Mouse (Mus musculus) kidney, adult 8-10 months (tissue): Measurements from ENCODE around the gene Dnase2a.

ENCODE experiments used
- DNase-seq, 2 experiments: peaks; one replicate each; pipeline ENCODE4 v3.0.0; 2022

The Dnase2a gene

DNA sequence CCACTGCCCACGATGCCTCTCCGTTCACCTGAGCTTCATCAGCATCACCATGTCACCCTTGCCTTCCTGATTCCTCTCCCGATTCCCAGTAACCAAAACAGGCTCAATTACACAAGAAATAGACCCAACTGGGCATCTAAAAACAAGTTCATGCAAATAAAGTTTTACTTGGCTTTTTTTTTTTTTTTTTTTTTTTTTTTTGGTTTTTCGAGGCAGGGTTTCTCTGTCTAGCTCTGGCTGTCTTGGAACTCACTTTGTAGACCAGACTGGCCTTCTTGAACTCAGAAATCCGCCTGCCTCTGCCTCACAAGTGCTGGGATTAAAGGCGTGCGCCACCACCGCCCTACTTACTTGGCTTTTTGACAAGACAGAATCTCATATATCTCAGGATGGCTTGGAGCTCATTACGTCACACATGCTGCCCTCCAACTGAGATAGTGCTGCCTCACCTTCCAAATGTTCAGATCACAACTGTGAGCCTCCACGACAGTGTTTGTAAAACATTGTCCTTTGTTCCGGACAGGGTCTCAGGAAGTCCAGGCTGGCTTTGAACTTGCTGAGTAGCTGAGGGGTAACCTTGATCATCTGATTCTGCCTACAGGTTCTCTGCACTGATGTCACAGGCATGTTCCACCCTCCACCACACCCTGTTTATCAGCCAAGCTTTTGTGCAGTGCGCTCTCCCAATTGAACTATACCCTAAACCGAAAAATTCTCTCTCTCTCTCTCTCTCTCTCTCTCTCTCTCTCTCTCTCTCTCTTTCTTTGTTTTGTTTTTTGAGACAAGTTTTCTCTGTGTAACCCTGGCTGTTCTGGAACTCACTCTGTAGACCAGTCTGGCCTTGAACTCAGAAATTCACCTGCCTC lies 29.5 kb downstream of the Dnase2a start:
- no peak for DNase-seq

DNA sequence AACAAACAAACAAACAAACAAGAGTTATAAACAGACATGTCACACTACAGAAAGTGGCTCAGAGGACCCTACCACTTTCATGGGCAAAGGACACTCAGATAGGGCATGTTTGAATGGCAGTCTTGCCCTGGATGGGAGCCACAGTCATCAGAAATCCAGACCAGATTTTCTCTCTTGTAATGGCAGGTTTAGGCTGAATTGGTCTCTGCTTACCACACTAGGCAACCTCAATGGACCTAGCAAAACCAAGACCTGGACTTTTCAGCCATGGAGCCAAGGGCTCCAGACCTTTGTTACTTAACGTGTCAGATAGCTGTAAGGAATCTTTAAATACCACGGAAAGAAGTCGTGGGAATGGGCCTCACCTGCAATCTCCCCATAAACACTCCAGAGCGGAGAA lies 35.3 kb downstream of the Dnase2a start:
- no peak for DNase-seq

DNA sequence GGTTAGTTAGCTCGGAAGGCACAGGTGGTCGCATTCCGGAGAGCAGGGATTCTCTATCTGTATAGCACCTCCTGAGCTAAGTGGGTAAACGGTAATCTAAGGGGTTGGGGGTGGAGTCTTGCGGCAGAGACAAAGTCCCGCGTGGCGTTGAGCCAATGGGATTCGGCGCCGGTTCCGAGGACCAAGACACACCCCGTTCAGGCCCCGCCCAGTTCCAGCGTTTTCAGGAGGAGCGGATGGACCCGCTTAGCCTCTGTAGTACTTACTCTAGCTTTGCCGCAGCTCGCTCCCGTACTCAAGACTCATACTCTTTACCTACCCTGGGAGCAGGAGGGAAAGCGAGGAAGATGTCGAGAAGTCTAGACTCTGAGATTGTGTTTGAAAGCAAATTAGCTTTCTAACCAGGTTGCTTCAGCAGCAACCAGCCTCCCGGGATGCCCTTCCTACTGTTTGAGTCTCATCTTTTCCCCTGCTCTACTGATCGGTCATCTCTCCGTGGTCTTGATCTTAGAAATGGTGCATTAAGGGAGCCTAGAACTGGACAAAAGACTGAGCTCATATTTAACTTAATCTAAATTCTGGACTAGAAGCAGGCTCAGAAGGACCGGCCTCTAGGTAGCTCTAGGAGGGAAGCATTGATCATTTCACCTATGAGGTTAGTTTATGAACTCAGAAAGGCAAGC lies 36.3 kb downstream of the Dnase2a start:
- peak in 1 of 2 experiments; percentile 28 for DNase-seq

DNA sequence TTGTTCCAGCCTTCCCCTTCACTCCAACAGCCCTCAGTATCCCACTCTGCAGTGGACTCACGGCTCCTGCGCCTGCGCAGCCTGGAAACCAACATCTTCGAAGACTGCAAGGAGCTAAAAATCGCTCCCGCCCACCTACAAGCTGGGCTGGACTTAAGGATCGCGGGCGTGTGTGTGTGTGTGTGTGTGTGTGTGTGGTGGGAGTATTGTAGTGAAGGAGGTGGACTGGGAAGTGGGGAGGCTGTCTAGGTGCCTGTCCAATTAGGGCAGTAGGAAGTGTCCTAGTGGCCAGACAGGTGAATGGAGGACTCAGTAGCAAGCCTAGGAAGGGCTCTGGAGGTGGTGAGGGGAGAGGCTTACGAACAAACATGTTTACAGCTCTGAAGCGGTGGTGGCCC lies 36.9 kb downstream of the Dnase2a start:
- no peak for DNase-seq

DNA sequence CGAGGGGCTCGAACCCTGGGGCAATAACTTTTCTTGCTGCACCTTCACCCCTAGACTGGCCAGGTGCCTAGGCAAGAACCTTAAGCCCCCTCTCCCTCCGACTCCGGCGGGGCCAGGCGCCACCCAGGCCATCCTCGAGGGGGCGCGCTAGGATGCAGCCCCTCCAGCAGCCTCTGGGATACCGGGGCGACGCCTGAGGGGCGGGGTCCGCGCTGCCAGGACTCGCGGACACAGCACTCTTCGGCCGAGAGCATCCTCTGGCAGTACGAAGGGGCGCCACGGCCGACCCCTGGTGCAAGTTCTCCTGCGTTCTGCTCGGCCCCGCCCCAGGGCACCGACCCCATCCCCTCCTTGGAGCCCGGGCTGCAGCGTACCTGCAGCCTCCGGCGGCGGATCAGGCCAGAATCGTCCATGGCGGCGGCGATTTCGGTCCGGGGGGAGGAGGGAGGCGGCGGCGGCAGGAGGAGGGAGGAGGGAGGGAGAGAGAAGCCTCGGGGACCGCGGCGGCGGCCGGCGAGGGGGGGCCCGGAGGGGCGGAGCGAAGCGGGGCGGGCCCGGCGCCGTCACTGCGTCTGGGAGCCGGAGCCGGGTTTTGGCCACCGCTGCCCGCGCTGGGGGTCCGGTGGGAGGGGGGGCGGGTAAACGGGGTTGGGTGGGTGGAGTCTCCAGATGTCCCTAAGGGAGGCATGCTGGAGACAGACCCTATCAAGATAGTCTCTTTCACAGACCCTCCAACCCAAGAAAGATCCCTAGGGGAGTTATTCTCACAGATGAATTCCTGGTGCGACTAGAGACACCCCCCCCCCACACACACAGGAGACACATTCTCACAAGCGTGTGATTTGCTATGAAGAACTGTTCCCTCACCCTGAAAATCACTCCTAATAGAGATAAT lies 37.5 kb downstream of the Dnase2a start:
- DNase-seq: no peak

DNA sequence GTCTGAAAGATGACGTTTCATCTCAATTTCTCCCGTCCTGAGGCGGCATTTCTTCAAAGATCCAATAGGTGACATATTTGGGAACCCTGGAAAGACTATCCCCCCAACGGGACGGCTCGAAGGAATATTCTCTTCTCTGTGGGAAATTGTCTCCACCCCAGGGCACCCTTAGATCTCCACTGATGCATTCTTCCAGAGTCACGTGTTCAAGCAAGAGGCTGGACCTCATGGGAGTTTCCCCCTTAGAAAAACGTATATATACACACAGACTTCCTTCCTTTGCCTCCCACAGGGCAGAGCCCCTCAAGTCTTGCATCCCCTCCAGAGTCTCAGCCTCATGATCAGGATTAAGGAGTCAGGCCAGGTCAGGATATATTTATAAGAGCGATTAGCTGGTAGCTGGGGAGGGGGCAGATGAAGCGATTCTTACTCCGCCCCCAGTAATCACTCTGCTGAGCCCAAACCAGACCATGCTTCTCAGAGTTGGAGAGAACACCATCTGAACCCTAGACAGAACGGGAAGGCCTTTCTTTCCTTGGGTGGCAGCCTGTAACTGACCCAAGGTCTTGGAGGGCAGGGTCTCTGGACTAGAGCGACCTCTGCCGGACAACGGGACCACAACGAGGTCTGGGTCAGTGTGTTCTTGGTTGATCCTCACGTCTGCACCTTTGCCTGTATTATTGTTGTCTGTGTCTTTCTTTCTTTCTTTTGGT lies 38.3 kb downstream of the Dnase2a start, which contains the start of gene Rtbdn:
Gene Rtbdn (plus strand): TSS at position 464 of the 713 bp plus-strand sequence.
- DNase-seq: no peak

DNA sequence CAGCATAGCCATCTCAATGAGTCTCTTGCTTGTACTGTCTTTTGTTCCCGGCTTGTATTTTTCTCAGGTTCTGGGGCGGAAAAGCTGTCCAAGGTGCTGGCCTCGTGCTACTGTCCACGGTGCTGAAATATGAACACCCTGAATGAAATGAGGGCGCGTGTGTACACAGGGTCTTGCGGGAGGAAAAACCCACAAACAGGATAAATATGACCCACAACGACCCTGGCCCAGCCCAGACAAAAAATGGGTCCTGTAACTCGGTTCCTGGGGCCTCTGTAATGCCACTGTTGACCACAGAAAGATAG lies 38.8 kb downstream of the Dnase2a start:
- DNase-seq: peak in 1 of 2 experiments; percentile 54

DNA sequence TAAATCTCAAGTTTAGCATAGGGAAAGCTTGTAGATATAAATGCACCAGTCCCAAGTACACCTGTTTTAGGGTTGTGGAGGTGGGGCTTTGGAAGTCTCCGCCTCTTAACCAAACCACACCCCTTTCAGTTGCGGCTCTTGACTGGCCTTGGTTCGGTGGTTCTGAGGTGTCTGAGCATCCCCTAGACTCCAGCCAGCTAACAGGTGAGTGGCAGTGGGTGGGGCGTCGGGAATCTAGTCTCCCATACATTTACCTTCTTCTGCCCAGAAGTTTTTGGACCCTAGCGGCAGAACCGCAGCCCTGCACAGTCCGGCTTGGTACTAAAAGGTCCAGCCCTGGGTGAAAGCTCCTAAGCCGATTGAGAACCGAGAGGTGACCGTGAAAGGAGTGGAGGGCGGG lies 41.4 kb downstream of the Dnase2a start:
- no peak for DNase-seq

DNA sequence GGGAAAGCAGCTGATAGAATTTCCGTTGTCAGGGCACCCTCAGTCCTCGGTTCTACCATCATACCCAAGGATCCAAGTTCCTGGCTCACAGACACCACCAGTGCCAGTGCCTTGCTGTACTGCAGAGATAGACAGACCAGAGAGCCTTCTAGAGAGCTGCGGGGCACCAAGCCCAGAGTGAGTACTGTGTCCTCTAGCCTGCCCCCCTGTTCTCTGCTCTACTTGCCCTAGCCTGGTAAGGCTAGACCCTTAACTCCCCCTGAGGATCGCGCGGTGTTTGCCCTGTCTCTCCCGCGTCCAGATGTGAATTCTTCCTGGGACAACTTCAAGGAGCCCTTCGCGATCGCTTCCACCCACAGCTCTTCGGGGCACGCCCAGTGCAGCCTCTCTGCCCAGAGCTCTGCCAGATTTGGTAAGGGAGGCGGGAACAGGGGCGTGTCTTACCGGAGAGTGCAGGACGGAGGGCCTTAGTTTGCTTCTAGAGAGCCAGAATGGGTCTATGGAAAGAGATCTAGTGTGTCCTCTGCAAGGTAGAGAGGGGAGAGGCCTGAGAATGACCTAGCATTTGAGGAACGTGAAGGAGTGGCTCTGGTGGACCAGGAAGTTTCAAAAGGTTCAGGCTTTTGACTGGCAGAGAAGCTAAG lies 44.4 kb downstream of the Dnase2a start:
- peak in 1 of 2 experiments; percentile 55 for DNase-seq

DNA sequence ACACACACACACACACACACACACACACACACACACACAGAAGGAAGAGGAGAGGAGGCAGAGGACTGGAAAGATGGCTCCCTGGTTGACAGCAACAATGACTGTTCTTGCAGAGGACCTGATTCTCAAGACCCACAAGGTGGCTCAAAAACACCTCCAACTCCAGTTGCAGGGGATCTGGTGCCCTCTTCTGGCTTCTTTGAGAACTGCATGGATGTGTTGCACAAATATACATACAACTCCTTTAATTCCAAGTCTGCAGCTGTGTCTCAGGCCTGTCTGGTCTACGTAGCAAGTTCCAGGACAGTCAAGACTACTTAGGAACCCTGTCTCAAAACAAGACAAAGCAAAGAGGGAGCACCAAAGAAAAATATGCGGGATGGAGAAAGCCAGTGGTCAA lies 48.4 kb downstream of the Dnase2a start:
- peak in 1 of 2 experiments; percentile 79 for DNase-seq

DNA sequence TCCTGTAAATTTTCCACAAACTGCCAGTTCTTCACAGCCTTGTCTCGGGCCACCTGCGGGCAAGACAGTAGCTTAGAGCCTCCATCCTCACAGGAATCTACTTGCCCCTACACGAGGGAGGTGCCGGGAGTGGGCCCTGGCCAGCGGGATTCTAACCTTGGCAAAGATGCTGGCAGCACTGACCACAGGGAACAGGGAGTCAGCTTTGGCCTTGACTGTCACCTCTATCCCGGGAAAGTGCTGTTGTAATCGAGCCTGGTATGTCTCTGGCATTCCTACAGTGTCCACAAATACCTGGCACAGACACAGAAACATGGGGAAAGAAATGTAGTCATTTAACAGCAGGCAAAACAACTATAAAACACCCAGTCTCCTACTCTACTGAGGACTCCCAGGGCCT lies 51.5 kb downstream of the Dnase2a start:
- no peak for DNase-seq

DNA sequence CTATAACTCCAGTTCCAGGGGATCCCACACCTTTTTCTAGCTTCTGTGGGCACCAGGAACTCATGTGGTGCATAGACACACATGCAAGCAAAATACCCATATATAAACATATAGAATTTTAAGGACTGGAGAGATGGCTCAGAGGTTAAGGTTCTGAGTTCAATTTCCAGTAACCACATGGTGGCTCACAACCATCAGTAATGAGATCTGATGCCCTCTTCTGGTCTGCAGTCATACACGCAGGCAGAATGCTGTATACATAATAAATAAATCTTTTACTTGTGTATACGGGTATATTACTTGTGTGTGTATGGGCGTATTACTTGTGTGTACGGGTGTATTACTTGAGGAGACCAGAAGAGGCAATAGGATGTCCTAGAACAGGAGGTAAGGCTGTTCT lies 55.6 kb downstream of the Dnase2a start:
- no peak for DNase-seq

DNA sequence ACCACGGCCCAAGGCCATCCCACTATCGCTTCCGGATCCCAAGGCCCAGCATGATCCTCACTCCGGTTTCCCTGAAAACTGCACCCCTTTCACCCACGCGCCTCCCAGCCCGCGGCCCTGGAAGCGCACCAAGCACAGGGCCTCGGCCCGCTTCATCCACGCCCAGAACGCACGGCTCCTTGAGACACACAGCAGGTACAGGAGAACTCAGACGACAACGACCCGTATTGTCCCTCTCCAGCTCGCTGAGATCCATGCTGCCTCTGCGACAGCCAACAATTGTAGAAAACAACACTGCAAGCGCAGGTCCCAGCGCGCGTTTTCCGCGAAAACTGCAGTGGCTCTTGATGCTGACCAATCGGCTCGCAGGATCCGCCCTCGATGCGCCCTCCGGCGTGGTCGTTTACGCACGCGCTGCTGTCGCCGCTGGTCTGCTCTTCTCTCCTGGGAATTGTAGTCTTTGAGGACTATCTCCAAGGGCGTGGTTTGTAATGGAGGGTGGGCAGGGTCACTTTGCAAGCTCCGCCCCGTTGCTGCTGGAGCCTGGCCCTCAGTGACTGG lies 57.5 kb downstream of the Dnase2a start:
- DNase-seq: peak; percentile 96 to 97

DNA sequence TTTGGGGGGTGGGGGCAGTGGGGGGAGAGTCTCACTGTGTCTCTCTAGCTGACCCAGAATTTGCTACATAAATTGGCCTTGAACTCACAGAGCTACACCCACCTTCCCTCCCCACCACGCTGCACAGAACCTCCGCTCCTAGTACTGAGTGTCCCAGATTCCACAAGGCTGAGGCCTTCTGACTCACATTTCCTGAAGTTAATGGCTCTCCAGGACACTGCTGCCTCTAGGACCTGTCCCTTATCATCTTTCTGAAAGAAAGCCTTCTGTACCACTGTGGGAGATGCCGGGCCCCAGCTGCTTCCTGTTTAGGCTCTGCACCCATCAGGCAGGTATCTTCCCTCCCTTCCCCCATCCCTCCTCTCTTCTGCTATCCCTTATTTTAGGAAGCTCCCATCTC lies 58.2 kb downstream of the Dnase2a start:
- peak in 1 of 2 experiments; percentile 23 for DNase-seq

DNA sequence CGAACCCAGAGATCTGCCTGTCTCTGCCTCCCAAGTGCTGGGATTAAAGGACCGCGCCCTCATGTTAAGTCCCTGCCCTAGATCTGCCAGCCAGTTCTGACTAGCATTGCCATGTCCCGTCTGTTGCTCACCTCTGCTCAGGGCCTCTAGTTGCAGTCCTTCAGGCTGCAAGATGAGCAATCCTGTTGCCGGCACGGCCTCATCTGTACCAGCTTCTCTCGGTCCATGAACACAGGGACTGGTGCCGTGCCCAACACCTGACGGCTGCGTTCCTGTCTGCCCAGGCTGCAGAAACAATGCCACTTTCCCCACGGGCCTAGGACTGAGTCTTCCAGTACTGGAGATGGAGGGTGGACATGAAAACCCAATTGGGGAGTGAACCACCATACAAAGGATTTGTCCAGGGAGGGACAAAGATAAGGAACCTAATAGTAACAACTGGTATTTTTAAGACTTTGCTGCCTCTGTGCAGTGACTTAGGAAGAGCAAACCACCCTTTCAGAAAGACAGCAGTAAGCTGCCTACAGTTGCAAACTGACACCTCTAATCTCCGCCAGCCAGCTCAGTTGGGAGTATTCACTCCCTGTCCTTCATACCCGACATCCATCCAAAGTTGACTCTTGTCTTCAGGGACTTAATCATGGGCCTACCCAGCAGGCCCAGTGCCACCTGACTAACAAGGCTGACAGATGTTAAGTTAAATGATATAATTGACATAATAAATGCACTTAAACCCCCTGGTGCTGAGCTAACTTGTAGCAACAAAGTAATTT lies 59.4 kb downstream of the Dnase2a start:
- DNase-seq: no peak

DNA sequence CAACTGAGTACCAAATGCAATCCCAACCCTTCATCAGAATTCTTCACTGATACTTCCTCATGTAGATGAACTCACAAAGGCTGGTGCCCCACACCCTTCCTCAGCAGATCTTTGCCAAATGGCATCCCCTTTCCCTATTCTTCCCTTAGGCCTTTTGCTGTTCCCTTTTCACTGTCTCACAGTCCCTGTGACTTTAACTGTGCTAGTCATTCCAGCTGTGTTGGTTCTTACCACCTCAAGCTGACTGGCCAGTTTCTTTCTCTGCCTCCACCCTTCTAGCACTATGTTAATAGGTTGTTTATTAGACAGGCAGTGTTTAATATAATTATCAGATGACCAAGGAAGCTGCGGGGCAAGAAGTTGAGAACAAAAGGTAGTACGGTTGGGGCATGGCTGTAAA lies 60.3 kb downstream of the Dnase2a start:
- DNase-seq: peak in 1 of 2 experiments; percentile 38

DNA sequence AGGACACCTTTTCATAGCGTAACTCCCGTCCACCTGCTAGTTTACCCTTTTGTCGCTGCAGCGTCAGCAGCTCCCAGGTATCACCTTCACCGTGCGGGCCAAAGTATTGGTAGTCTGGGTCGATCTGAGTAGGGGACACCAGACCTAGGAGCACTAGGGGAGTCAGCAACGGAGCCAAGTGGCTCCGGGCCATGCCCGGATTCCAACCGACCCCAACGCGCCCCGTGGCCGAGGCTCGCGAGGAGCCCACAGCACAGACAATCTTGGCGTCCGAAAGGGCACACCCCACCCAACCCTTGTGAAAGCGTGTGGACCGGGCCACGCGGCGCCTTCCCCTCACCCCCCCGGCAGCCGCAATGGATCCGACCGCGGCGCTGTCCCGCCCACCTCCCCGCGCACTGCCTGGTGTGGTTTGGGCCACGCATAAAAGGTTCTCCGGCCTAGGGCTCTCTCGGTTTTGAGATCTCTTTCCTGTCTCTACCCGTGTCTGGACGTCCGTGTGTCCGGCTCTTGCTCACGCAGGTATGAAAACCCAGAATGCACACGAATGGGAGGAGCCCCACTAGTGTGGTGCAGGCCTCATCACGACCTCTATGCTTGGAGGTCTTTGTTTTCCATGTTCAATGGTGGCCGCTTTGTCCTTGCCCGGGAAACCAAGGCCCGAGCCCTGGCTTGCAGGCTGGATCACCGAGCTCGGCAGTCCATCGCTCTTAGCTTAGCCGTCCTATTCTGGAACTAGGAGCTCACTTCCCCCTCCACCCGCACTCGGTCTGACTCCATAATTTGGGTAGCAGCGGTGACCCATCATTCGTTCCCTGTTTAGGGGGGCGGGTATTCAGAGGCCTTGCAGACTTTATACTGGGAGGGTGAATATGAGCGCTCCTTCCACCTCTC lies 61.1 kb downstream of the Dnase2a start, which contains the start of the genes Gm49661, Prdx2 and Rnaseh2a:
Gene Gm49661 (minus strand): TSS at position 193 of the 894 bp plus-strand sequence.
Gene Prdx2 (plus strand): TSS at position 347 of the 894 bp plus-strand sequence.
Gene Rnaseh2a (minus strand): TSS at position 527 of the 894 bp plus-strand sequence.
- DNase-seq: peak; percentile 63 to 75

DNA sequence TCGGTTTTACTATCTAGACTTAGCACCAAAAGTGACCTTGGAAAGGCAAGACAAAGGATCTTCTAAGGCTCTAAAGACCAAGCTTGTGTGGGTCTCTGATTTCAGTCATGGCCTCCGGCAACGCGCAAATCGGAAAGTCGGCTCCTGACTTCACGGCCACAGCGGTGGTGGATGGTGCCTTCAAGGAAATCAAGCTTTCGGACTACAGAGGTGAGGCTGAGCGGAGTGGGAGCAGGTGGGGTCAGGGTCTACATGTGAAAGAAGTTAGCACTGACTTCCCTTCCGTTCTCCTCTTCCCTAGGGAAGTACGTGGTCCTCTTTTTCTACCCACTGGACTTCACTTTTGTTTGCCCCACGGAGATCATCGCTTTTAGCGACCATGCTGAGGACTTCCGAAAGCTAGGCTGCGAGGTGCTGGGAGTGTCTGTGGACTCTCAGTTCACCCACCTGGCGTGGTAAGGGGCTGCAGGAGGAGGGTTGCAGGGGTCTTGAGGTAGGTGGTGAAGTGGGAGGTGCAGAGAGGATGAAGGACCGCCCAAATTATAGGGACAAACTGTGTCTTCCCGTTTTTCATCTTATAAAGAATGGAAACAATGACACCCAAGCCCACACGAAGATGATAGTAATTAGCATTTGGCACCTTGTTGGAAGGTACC lies 61.9 kb downstream of the Dnase2a start:
- no peak for DNase-seq

DNA sequence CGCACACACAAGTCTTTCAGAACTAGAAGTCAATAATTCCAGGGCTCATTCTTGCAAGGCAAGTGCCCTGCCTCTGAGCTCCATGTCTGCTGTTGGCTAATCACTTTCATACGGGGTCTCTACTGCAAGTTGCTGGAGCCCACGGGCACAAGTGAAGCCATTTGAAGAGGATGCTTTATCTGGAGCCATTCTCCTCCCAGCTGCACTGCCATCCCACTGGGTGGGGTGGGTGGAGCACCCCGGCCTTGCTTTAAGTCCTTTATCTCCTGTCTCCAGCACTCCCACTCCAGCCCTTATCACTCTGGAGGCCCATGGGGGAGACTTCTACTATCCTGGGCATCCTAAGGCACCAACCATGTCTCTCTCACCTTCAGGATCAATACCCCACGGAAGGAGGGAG lies 62.6 kb downstream of the Dnase2a start:
- DNase-seq: no peak
